Mouse (Mus musculus): ENCODE measurements around the gene Ascc1.

GRCm38 (mm10) chr10:59981792-59982191, 20.8 kb upstream of the Ascc1 start:
- no peak for TF ChIP-seq POLR2A (IDR thresholded peaks at IDR 0.05; ENCODE audit: low read depth, low read length)
- no peak for TF ChIP-seq CTCF (IDR thresholded peaks at IDR 0.05; ENCODE audit: extremely low read depth, insufficient read depth, insufficient read length, insufficient replicate concordance)

Data from spleen, adult 2 months (tissue).